Mouse (Mus musculus): ENCODE data around the gene Dmap1. TPM values are rescaled to one million over a fixed set of nuclear protein-coding genes. Genes with fewer than 3 reads are reported as not detected.

Gene Dmap1
- total RNA-seq, 1 experiment from 2014 or later: 12.7 TPM

DNA sequence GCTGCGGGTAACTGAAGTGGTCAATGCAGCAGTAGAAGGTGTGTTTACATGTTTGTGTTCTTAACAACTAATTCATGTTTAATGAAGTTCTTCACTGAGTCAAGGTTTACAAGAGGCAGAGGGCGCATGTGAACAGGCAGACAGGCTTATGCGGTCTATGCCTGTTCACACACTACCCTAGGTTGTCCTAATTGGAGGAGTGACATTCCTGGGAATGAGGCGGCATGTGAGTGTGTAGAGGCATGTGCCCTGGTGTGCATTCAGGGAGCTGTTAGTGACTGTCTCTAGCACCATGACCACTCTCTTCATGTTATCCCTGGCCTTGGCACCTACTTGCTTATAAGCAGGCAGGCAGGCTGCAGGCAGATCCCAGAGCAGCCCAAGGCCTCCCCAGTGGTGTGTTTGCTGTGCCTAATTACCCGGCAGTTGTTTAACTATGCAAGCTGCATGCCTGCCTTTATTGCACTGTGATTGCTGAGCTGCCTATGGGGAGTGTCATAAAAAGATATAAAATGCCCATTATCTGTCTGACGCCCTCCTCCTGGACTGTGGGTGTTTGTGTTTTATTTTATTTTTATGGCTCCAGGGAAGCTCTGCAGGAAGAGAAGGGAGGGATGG lies 51.9 kb downstream of the Dmap1 start:
- ATAC-seq (ENCODE audit: extremely low read depth, insufficient number of reproducible peaks, low FRiP score, poor library complexity, severe bottlenecking): no peak

DNA sequence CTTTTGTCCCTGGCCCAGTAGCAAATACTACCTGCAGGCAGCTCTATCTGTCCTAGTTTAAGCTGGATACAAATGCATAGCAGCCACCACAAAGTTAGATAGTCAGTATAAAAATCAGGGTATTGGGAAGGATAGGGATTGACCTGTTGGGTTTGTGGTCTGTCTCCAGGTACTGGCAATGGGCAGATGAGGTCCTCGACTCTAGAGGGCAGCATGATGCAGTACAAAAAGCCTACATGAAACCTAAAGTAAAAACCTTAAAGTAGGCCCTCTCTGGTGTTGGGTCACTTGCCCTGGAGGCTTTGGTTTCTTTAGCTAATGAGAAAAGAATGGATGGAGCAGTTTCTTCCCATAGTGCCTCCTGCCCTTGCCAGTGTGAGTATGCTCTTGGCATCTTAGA lies 53.6 kb downstream of the Dmap1 start:
- no peak for ATAC-seq (ENCODE audit: extremely low read depth, insufficient number of reproducible peaks, low FRiP score, poor library complexity, severe bottlenecking)

Other genes with a start within 250 kb of the Dmap1 start
- 101 and 108 TPM in 2 replicates for gene Rnf220, start 185.2 kb downstream of the Dmap1 start, total RNA-seq (2017)
- 19.3 and 27.0 TPM in 2 replicates for gene Eri3, start 131.9 kb downstream of the Dmap1 start, total RNA-seq (2017)
- not detected in 2 replicates for gene Gm12845, start 42.1 kb upstream of the Dmap1 start, total RNA-seq (2017)
- not detected in 2 replicates for gene Klf17, start 83.4 kb upstream of the Dmap1 start, total RNA-seq (2017)
- gene Slc6a9, start 152.2 kb upstream of the Dmap1 start, total RNA-seq (2017): not detected in 2 replicates
- not detected in 2 replicates for gene Ccdc24, start 190.3 kb upstream of the Dmap1 start, total RNA-seq (2017)
- 0.61 TPM in 1 of 2 replicates, not detected in the other for gene B4galt2, start 201.2 kb upstream of the Dmap1 start, total RNA-seq (2017)
- 136 and 175 TPM in 2 replicates for gene Atp6v0b, start 205.1 kb upstream of the Dmap1 start, total RNA-seq (2017)
- 10.6 and 11.8 TPM in 2 replicates for gene Dph2, start 209.8 kb upstream of the Dmap1 start, total RNA-seq (2017)
- gene Ipo13, start 232.7 kb upstream of the Dmap1 start, total RNA-seq (2017): 15.5 and 15.9 TPM in 2 replicates
- gene Artn, start 247.5 kb upstream of the Dmap1 start, total RNA-seq (2017): not detected in 2 replicates

Measured in neutrophil, adult 5-6 weeks (primary cell).